Mouse (Mus musculus): ENCODE results near the gene Fbxo44. TPM values are rescaled to one million over a fixed set of nuclear protein-coding genes. Genes with fewer than 3 reads are reported as not detected.
"Not testable (repeated sequence)": the region's sequence is repeated elsewhere in the genome, so short reads cannot be mapped to it uniquely, and the experiment has no call there.

Fbxo44 gene
- polyA plus RNA-seq, 2 experiments, result 0.46 to 1.0 TPM

DNA sequence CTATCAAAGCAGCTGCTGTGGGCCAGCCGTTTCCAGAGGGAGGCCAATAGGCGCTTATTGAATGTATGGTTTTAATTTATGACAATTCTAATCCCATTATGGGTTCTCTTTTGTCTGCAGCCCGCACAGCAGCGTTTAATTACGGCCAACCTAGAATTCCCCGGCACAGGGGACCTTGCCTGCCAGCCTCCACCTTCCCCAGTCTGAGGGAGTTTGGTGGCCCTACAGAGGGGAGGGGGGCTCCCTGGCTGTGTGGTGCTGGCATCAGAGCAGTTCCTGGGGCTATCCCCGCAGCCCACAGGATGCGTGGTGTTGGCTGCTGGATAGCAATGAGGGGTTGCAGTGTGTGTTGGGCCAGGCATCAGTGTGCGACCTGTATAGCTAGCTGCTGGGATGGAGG is 24.3 kb upstream of the Fbxo44 start:
- WGBS (ENCODE audit: insufficient replicate concordance), result 57% methylated on average over 9 of the region's 9 CpGs
- peaks cover under 1 to 6% of the 10 kb centered on the region in 2 experiments; a peak in 3 of 4 replicates for H3K4me1 ChIP-seq (replicated peaks; ENCODE audit: control insufficient read depth in 2 of 2, insufficient read depth in 2 of 2, low read length in 1 of 2)
- H3K4me2 ChIP-seq (ENCODE audit: low read depth), result no peak overlapping the region
- H3K36me3 ChIP-seq (replicated peaks; ENCODE audit: control insufficient read depth, insufficient read depth, low read depth), result no peaks in the 10 kb centered on the region
- TF ChIP-seq EP300 (IDR thresholded peaks at IDR 0.05; ENCODE audit: low read depth), result no peak
- TF ChIP-seq CTCF (IDR thresholded peaks at IDR 0.05; ENCODE audit: low read depth), result no peak
- no peak overlapping the region for H3K27ac ChIP-seq
- DNase-seq (ENCODE audit: low read depth in 3 of 3, low spot score in 3 of 3) (no peak), ATAC-seq (ENCODE audit: insufficient read depth) (no peak)
- H3K4me3 ChIP-seq (ENCODE audit: insufficient read depth in 1 of 2, low read depth in 2 of 2, low read length in 2 of 2), result no peak overlapping the region
- no peaks in the 10 kb centered on the region for H3K9me3 ChIP-seq (ENCODE audit: control insufficient read depth, low read length)
- 0 out of 2 replicates have a peak, but pooled peaks cover 4% of the 10 kb centered on the region for H3K27me3 ChIP-seq (ENCODE audit: control insufficient read depth, insufficient read depth, low read length)
- H3K9ac ChIP-seq (replicated peaks), result no peak overlapping the region

GRCm38 (mm10) chr4:148182363-148182762 is 22.1 kb upstream of the Fbxo44 start:
- H3K36me3 ChIP-seq (replicated peaks; ENCODE audit: control insufficient read depth, insufficient read depth, low read depth), result no peaks in the 10 kb centered on the region
- DNase-seq (ENCODE audit: low read depth in 3 of 3, low spot score in 3 of 3) (no peak), ATAC-seq (ENCODE audit: insufficient read depth) (no peak)
- no peaks in the 10 kb centered on the region for H3K4me1 ChIP-seq (replicated peaks; ENCODE audit: control insufficient read depth in 2 of 2, insufficient read depth in 2 of 2, low read length in 1 of 2)
- H3K4me3 ChIP-seq (ENCODE audit: insufficient read depth in 1 of 2, low read depth in 2 of 2, low read length in 2 of 2), result no peak overlapping the region
- no peak overlapping the region for H3K27ac ChIP-seq
- H3K4me2 ChIP-seq (ENCODE audit: low read depth), result no peak overlapping the region
- no peak overlapping the region for H3K9ac ChIP-seq (replicated peaks)
- TF ChIP-seq EP300 (IDR thresholded peaks at IDR 0.05; ENCODE audit: low read depth) (no peak), CTCF (IDR thresholded peaks at IDR 0.05; ENCODE audit: low read depth) (no peak)
- 0 out of 2 replicates have a peak, but pooled peaks cover 4% of the 10 kb centered on the region for H3K27me3 ChIP-seq (ENCODE audit: control insufficient read depth, insufficient read depth, low read length)
- H3K9me3 ChIP-seq (ENCODE audit: control insufficient read depth, low read length), result no peaks in the 10 kb centered on the region
- 32% methylated on average over 8 of the region's 8 CpGs for WGBS (ENCODE audit: insufficient replicate concordance)

GRCm38 (mm10) chr4:148181483-148181882 is 21.2 kb upstream of the Fbxo44 start:
- ATAC-seq (ENCODE audit: insufficient read depth), result no peak

DNA sequence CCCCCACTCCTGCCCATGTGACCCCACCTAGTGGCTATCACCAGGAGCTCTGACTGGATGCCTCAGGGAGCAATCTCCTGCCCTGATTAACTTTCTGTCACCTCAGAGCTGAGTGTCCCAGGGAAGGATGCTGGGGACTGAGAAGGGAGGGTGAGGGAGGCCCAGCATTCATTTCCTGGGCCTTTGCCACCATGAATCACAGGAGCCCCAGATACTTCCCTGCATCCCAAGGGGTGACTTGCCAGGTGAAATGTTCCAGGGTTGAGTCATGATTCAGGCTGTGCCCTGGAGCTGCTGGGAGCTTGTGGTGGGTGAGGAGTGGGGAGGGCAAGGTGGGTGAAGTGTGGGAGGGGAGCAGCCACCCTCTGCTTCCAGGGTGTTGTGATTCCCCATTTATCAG is 17.4 kb upstream of the Fbxo44 start:
- H3K27me3 ChIP-seq (ENCODE audit: control insufficient read depth, insufficient read depth, low read length), result peaks cover 38% of the 10 kb centered on the region

More at GRCm38 (mm10) chr4:148181483-148181882, 21.2 kb upstream of the Fbxo44 start:
- Histone ChIP-seq H3K9ac (replicated peaks) (no peak overlapping the region), H3K4me1 (replicated peaks; ENCODE audit: control insufficient read depth in 2 of 2, insufficient read depth in 2 of 2, low read length in 1 of 2) (no peaks in the 10 kb centered on the region), H3K4me2 (ENCODE audit: low read depth) (no peak overlapping the region), H3K27ac (no peak overlapping the region), H3K9me3 (ENCODE audit: control insufficient read depth, low read length) (no peaks in the 10 kb centered on the region), H3K27me3 (ENCODE audit: control insufficient read depth, insufficient read depth, low read length) (peaks cover 4% of the 10 kb centered on the region), H3K36me3 (replicated peaks; ENCODE audit: control insufficient read depth, insufficient read depth, low read depth) (no peaks in the 10 kb centered on the region), H3K4me3 (ENCODE audit: insufficient read depth in 1 of 2, low read depth in 2 of 2, low read length in 2 of 2) (no peak overlapping the region)
- DNase-seq (ENCODE audit: low read depth in 3 of 3, low spot score in 3 of 3), result no peak
- no peak for TF ChIP-seq EP300 (IDR thresholded peaks at IDR 0.05; ENCODE audit: low read depth)
- no peak for TF ChIP-seq CTCF (IDR thresholded peaks at IDR 0.05; ENCODE audit: low read depth)
- 70% methylated on average over 12 of the region's 12 CpGs for WGBS (ENCODE audit: insufficient replicate concordance)

DNA sequence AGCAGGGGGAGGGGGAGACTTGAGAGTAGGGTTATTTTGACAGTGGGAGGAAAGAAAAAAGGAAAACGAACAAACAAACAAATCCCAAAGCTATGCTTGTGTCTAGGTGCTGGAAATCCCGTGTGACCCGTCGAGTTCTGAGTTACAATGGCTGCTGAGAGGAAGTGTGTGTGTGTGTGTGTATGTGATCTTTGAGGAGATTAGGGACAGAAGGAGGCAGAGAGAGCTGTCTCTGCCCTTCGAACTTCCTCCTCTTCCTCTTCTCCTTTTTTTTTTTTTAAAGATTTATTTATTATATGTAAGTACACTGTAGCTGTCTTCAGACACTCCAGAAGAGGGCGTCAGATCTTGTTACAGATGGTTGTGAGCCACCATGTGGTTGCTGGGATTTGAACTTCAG is 16.3 kb upstream of the Fbxo44 start:
- DNase-seq (ENCODE audit: low read depth in 3 of 3, low spot score in 3 of 3); H3K4me1 ChIP-seq (replicated peaks; ENCODE audit: control insufficient read depth in 2 of 2, insufficient read depth in 2 of 2, low read length in 1 of 2); H3K9ac ChIP-seq (replicated peaks); ATAC-seq (ENCODE audit: insufficient read depth); H3K36me3 ChIP-seq (replicated peaks; ENCODE audit: control insufficient read depth, insufficient read depth, low read depth); H3K9me3 ChIP-seq (ENCODE audit: control insufficient read depth, low read length); H3K27ac ChIP-seq; H3K4me2 ChIP-seq (ENCODE audit: low read depth); H3K4me3 ChIP-seq (ENCODE audit: insufficient read depth in 1 of 2, low read depth in 2 of 2, low read length in 2 of 2): not testable (repeated sequence)
- H3K27me3 ChIP-seq (ENCODE audit: control insufficient read depth, insufficient read depth, low read length), result peaks cover 42% of the 10 kb centered on the region
- 10% methylated on average over 5 of the region's 6 CpGs for WGBS (ENCODE audit: insufficient replicate concordance)

More for the DNA sequence above, 17.4 kb upstream of the Fbxo44 start:
- Histone ChIP-seq H3K4me3 (ENCODE audit: insufficient read depth in 1 of 2, low read depth in 2 of 2, low read length in 2 of 2) (no peak overlapping the region), H3K9ac (replicated peaks) (no peak overlapping the region), H3K36me3 (replicated peaks; ENCODE audit: control insufficient read depth, insufficient read depth, low read depth) (no peaks in the 10 kb centered on the region), H3K4me2 (ENCODE audit: low read depth) (no peak overlapping the region), H3K4me1 (replicated peaks; ENCODE audit: control insufficient read depth in 2 of 2, insufficient read depth in 2 of 2, low read length in 1 of 2) (no peaks in the 10 kb centered on the region), H3K9me3 (ENCODE audit: control insufficient read depth, low read length) (no peaks in the 10 kb centered on the region), H3K27ac (no peak overlapping the region)
- DNase-seq (ENCODE audit: low read depth in 3 of 3, low spot score in 3 of 3) (no peak), ATAC-seq (ENCODE audit: insufficient read depth) (no peak)
- TF ChIP-seq EP300 (IDR thresholded peaks at IDR 0.05; ENCODE audit: low read depth) (no peak), CTCF (IDR thresholded peaks at IDR 0.05; ENCODE audit: low read depth) (no peak)
